Mouse (Mus musculus) testis, adult 2 months (tissue): ENCODE results near the gene Rpl10a.

Experiments
- CTCF ChIP-seq: fragments of 200-500 bp; IDR thresholded peaks from 2 replicates; pipeline ENCODE4 v1.5.1; 2012; ENCODE audit warnings: low read depth, mild to moderate bottlenecking, inconsistent platforms, low read length, moderate library complexity; ENCODE audit not compliant: control insufficient read depth, insufficient read depth, insufficient replicate concordance
- POLR2A ChIP-seq: fragments of 200-500 bp; IDR thresholded peaks from 2 replicates; pipeline ENCODE4 v1.6.1; 2012; ENCODE audit warnings: low read depth, mild to moderate bottlenecking, inconsistent platforms, low read length, moderate library complexity; ENCODE audit not compliant: control insufficient read depth

GRCm38 (mm10) chr17:28351353-28351890 lies 23.2 kb downstream of the Rpl10a start:
- TF ChIP-seq CTCF: no peak
- TF ChIP-seq POLR2A: no peak
